Mouse (Mus musculus): ENCODE measurements around the gene Ankrd13d. TPM values are rescaled to one million over a fixed set of nuclear protein-coding genes. Genes with fewer than 3 reads are reported as not detected.

The Ankrd13d gene
- 1.1 and 1.2 TPM in 2 replicates for polyA plus RNA-seq (2015; fragmentation: Nextera tagmentation; extraction: Ambion mirVana)

DNA sequence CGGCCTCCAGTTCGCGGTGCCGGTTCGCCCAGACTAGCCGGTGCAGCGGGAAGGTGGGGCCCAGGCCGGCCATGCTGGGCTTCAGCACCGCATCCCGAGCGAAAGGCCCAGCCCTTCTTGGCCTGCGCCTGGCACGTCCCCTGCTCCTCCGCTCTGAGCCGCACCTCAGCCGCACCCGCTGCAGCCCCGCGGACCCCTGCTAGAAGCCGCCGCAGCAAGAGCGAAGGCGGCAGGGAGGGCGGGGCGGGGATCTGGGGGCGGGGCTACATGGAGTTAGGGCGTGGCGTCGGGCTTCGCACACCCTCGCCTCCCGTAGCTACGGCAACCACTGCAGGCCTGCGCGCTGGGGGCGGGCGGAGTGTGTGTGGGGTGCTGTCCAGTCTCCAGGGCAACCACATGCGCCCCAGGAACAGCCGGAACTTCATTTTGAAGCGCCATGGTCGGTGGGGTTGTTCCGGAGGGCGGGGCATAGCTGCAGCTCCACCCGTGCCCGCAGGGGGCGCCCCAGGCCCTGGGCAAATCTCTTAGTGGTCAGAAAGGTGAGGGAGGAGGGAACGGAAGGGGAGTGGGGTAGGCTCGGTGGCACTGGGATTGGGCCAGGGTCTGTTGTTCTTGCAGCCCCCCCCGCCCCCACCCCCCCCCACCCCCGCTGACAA, at the start of gene Ankrd13d:
Gene Ankrd13d (minus strand): TSS at position 240 of the 656 bp plus-strand sequence.
- Histone ChIP-seq H3K9me3 (replicated peaks; ENCODE audit: control insufficient read depth, low read length) (no peaks in the 10 kb centered on the region; the same call in 1 of the 2 replicates), H3K9ac (ENCODE audit: low read depth, low read length) (peak within 1 kb of the TSS; percentile 49; the same call in 1 of the 2 replicates), H3K36me3 (ENCODE audit: control insufficient read depth, insufficient read depth) (peaks cover 13% of the 10 kb centered on the region), H3K4me2 (ENCODE audit: low read depth, low read length) (peak within 1 kb of the TSS; percentile 80), H3K4me1 (ENCODE audit: control insufficient read depth, low read depth, low read length) (peaks cover 13% of the 10 kb centered on the region), H3K4me3 (ENCODE audit: low read depth, low read length) (peak within 1 kb of the TSS; percentile 62), H3K27me3 (ENCODE audit: control insufficient read depth, insufficient read depth, low read depth, low read length) (no peaks in the 10 kb centered on the region; the same call in 1 of the 2 replicates), H3K27ac (ENCODE audit: low read length) (peak within 1 kb of the TSS; percentile 49)
- 0% methylated on average over 43 of the region's 50 CpGs for WGBS (ENCODE audit: insufficient replicate concordance)
- peak; percentile 86 for ATAC-seq (ENCODE audit: low read depth)

DNA sequence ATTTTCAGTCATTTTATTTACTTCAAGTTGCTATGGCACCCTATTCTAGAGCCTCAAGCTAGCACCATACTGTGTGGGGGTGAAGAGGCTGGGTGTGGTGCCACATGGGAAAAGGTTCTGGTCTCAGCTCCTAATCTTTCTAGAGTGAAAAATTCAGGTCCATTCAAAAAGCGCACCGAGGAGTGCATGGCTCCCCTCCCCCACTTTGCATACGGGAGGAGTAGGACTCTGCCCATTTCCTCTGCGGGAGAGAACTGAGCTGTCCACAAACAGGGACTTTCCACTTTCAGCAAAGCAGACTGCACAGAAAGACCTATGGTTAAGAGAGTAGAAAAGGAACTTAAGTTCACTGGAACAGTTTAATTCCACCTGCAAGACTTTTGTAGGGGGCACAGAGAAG, 49.7 kb upstream of the Ankrd13d start:
- Histone ChIP-seq H3K27ac (ENCODE audit: low read length) (peak overlapping the region; percentile 84), H3K4me3 (ENCODE audit: low read depth, low read length) (peak overlapping the region; percentile 68), H3K36me3 (ENCODE audit: control insufficient read depth, insufficient read depth) (peaks cover 20% of the 10 kb centered on the region), H3K4me2 (ENCODE audit: low read depth, low read length) (peak overlapping the region; percentile 88), H3K27me3 (ENCODE audit: control insufficient read depth, insufficient read depth, low read depth, low read length) (no peaks in the 10 kb centered on the region), H3K9ac (ENCODE audit: low read depth, low read length) (peak overlapping the region; percentile 72), H3K9me3 (replicated peaks; ENCODE audit: control insufficient read depth, low read length) (no peaks in the 10 kb centered on the region), H3K4me1 (ENCODE audit: control insufficient read depth, low read depth, low read length) (peaks cover 27% of the 10 kb centered on the region)
- ATAC-seq (ENCODE audit: low read depth): peak; percentile 24; the same call in 1 of the 2 replicates
- 0% methylated on average over 4 of the region's 4 CpGs for WGBS (ENCODE audit: insufficient replicate concordance)

DNA sequence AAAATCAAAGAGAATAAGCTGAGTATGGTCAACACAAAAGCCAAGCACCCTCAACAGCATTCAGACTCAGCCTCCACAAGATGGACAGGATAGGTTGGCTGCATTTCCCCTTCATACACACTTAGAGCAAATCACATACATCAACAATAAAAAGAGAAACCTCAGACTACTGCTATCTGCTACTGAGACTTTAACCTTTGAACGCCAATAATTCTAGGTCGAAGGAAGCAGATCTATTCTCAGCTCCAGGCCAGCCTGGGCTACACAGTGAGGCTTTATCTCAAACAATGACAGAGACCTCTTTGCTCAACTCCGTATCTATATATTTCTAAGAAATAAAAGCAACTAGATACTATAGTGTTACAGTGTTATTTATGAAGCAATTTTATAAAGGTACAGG, 48.3 kb upstream of the Ankrd13d start:
- WGBS (ENCODE audit: insufficient replicate concordance): 54% methylated on average over 3 of the region's 3 CpGs
- Histone ChIP-seq H3K36me3 (ENCODE audit: control insufficient read depth, insufficient read depth) (peaks cover 30% of the 10 kb centered on the region), H3K9me3 (replicated peaks; ENCODE audit: control insufficient read depth, low read length) (no peaks in the 10 kb centered on the region), H3K27me3 (ENCODE audit: control insufficient read depth, insufficient read depth, low read depth, low read length) (no peaks in the 10 kb centered on the region), H3K4me1 (ENCODE audit: control insufficient read depth, low read depth, low read length) (peaks cover 27% of the 10 kb centered on the region), H3K4me2 (ENCODE audit: low read depth, low read length) (no peak overlapping the region), H3K27ac (ENCODE audit: low read length) (no peak overlapping the region), H3K9ac (ENCODE audit: low read depth, low read length) (no peak overlapping the region), H3K4me3 (ENCODE audit: low read depth, low read length) (no peak overlapping the region)
- no peak for ATAC-seq (ENCODE audit: low read depth)

DNA sequence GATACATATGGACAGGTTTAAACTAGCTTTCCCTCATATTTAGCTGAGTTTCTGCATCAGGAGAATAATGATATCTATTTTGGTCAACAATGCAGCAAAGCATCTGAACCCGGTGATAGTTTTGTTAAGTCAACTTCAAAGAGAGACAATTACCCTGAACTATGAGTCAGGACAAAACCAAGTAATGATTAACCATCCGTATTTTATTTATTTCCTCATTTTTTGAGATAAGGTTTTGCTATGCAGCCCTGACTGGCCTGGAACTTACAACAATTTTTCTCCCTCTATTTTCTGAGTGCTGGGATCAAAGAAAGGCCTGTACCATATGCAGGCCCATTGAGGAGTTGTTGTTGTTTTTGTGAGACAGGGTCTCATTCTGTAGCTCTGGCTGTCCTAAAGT, 47.7 kb upstream of the Ankrd13d start:
- no peak for ATAC-seq (ENCODE audit: low read depth)
- Histone ChIP-seq H3K36me3 (ENCODE audit: control insufficient read depth, insufficient read depth) (peaks cover 36% of the 10 kb centered on the region), H3K4me3 (ENCODE audit: low read depth, low read length) (no peak overlapping the region), H3K9ac (ENCODE audit: low read depth, low read length) (no peak overlapping the region), H3K27me3 (ENCODE audit: control insufficient read depth, insufficient read depth, low read depth, low read length) (no peaks in the 10 kb centered on the region), H3K4me1 (ENCODE audit: control insufficient read depth, low read depth, low read length) (peaks cover 27% of the 10 kb centered on the region), H3K27ac (ENCODE audit: low read length) (no peak overlapping the region), H3K4me2 (ENCODE audit: low read depth, low read length) (no peak overlapping the region), H3K9me3 (replicated peaks; ENCODE audit: control insufficient read depth, low read length) (no peaks in the 10 kb centered on the region)
- 57% methylated on average over 2 of the region's 2 CpGs for WGBS (ENCODE audit: insufficient replicate concordance)

DNA sequence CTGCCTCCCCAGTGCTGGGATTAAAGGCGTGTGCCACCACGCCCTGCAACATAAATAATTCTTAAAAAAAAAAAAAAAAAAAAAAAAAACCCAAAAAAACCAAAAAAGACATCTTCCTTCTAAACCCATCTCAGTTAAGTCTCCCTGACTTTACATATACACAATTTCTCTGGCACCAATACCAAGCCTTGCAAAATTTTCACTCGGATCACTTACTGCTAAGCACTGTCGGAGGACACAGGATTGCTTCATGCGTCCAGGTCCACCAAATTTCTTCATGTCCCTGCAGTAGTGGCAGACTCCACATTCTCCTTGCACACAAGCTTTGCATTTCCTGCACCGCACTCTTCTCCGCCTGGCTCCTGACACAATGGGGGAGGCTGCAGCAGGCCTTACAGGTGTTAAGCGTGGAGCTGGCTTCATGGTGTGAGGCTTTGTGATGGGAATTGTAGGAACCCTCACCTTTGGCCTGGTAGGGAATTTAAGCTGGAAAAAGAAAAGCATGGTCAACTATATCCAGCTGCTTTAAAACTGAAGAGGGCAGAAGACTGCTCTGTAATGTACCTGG, 45.9 kb upstream of the Ankrd13d start:
- Histone ChIP-seq H3K27ac (ENCODE audit: low read length) (no peak overlapping the region), H3K4me1 (ENCODE audit: control insufficient read depth, low read depth, low read length) (peaks cover 20% of the 10 kb centered on the region), H3K36me3 (ENCODE audit: control insufficient read depth, insufficient read depth) (peaks cover 52% of the 10 kb centered on the region), H3K9ac (ENCODE audit: low read depth, low read length) (no peak overlapping the region), H3K9me3 (replicated peaks; ENCODE audit: control insufficient read depth, low read length) (no peaks in the 10 kb centered on the region), H3K27me3 (ENCODE audit: control insufficient read depth, insufficient read depth, low read depth, low read length) (no peaks in the 10 kb centered on the region), H3K4me3 (ENCODE audit: low read depth, low read length) (no peak overlapping the region), H3K4me2 (ENCODE audit: low read depth, low read length) (no peak overlapping the region)
- no peak for ATAC-seq (ENCODE audit: low read depth)
- 90% methylated on average over 8 of the region's 8 CpGs for WGBS (ENCODE audit: insufficient replicate concordance)

DNA sequence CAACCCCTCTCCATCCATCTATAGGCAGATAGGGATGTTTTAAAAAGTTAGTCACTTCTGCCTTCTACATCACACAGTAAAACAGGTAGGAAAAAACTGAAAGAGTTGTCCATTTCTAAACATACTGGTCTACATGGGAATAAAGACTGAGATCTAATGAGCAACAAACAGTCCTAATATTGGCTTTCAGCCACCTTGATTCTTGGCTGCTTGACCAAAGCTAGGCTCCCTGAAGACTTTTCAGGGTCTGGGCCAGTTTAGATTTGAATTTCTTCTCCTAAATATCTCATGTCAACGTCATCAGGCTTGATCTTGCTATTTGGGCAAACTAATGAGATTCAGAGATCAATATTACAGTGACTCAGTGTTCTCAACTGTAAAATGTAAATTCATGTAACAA, 43.9 kb upstream of the Ankrd13d start:
- no peak overlapping the region for H3K4me3 ChIP-seq (ENCODE audit: low read depth, low read length)
- no peaks in the 10 kb centered on the region for H3K9me3 ChIP-seq (replicated peaks; ENCODE audit: control insufficient read depth, low read length)
- no peaks in the 10 kb centered on the region for H3K27me3 ChIP-seq (ENCODE audit: control insufficient read depth, insufficient read depth, low read depth, low read length)
- WGBS (ENCODE audit: insufficient replicate concordance): 85% methylated on average over 1 of the region's 1 CpGs
- no peak overlapping the region for H3K9ac ChIP-seq (ENCODE audit: low read depth, low read length)
- peaks cover 61% of the 10 kb centered on the region for H3K36me3 ChIP-seq (ENCODE audit: control insufficient read depth, insufficient read depth)
- no peak overlapping the region for H3K4me2 ChIP-seq (ENCODE audit: low read depth, low read length)
- no peak for ATAC-seq (ENCODE audit: low read depth)
- no peak overlapping the region for H3K27ac ChIP-seq (ENCODE audit: low read length)
- peaks cover 3% of the 10 kb centered on the region for H3K4me1 ChIP-seq (ENCODE audit: control insufficient read depth, low read depth, low read length)

DNA sequence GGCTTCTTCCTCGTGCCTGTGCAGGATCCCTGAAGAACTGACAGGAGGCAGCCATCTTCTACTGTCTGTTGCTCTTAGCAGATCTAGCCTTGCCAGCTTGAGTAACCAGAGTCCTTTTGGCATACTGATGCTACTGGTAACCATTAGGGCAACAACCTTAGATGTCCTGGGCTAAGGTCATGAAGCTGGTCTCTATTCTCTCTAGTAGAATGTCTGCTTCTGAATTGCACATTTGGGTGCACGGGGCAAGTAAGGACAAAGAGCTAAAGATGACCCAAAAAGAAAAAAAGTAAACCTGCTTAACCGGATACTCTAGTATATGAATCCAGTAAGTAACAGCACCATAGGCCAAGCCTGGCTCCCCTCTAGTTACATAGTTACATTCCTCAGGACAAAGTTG, 43.2 kb upstream of the Ankrd13d start:
- 70% methylated on average over 3 of the region's 3 CpGs for WGBS (ENCODE audit: insufficient replicate concordance)
- no peak for ATAC-seq (ENCODE audit: low read depth)
- Histone ChIP-seq H3K4me2 (ENCODE audit: low read depth, low read length) (no peak overlapping the region), H3K9ac (ENCODE audit: low read depth, low read length) (no peak overlapping the region), H3K27ac (ENCODE audit: low read length) (no peak overlapping the region), H3K4me1 (ENCODE audit: control insufficient read depth, low read depth, low read length) (no peaks in the 10 kb centered on the region), H3K9me3 (replicated peaks; ENCODE audit: control insufficient read depth, low read length) (no peaks in the 10 kb centered on the region), H3K4me3 (ENCODE audit: low read depth, low read length) (no peak overlapping the region), H3K27me3 (ENCODE audit: control insufficient read depth, insufficient read depth, low read depth, low read length) (no peaks in the 10 kb centered on the region), H3K36me3 (ENCODE audit: control insufficient read depth, insufficient read depth) (peaks cover 66% of the 10 kb centered on the region)

DNA sequence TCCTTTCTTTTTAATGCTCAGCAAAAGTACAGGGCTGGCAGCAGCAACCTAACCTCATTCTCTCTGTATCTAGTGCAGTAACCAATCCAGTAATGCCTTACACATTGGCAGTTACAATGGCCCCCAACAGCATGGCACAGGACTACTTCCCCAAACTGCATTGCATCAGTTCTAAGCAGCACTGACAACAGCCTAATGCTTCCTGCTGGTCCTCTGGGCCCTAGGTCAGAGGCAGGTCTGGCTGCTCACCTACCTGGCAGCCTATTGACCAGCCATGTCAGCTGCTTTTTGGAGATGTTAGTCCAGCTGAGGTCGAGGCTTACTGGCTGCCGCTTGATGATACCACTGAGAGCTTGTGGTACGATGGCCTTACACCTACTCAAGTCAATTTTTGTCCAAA, 39.2 kb upstream of the Ankrd13d start:
- H3K9ac ChIP-seq (ENCODE audit: low read depth, low read length): no peak overlapping the region
- peaks cover 82% of the 10 kb centered on the region for H3K36me3 ChIP-seq (ENCODE audit: control insufficient read depth, insufficient read depth)
- no peak for ATAC-seq (ENCODE audit: low read depth)
- H3K4me3 ChIP-seq (ENCODE audit: low read depth, low read length): no peak overlapping the region
- H3K9me3 ChIP-seq (replicated peaks; ENCODE audit: control insufficient read depth, low read length): no peaks in the 10 kb centered on the region
- H3K4me1 ChIP-seq (ENCODE audit: control insufficient read depth, low read depth, low read length): no peaks in the 10 kb centered on the region
- WGBS (ENCODE audit: insufficient replicate concordance): 83% methylated on average over 3 of the region's 3 CpGs
- H3K27me3 ChIP-seq (ENCODE audit: control insufficient read depth, insufficient read depth, low read depth, low read length): no peaks in the 10 kb centered on the region
- no peak overlapping the region for H3K4me2 ChIP-seq (ENCODE audit: low read depth, low read length)
- H3K27ac ChIP-seq (ENCODE audit: low read length): no peak overlapping the region

DNA sequence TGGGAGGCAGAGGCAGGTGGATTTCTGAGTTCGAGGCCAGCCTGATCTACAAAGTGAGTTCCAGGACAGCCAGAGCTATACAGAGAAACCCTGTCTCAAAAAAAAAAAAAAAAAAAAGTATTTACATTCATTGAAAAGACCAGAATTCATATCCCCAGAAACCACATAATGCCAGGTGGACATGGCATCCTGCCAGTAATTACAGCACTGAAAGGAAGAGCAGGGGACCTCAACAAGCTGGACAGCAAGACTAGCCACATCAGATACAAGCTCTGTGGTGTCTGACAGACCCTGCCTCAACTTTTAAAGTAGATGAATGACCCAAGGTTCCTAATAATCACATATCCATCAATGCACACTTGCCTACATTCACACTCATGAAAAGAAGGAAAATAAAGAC, 38.7 kb upstream of the Ankrd13d start:
- Histone ChIP-seq H3K27ac (ENCODE audit: low read length) (no peak overlapping the region), H3K9me3 (replicated peaks; ENCODE audit: control insufficient read depth, low read length) (no peaks in the 10 kb centered on the region), H3K36me3 (ENCODE audit: control insufficient read depth, insufficient read depth) (peaks cover 76% of the 10 kb centered on the region), H3K4me3 (ENCODE audit: low read depth, low read length) (no peak overlapping the region), H3K4me2 (ENCODE audit: low read depth, low read length) (no peak overlapping the region), H3K4me1 (ENCODE audit: control insufficient read depth, low read depth, low read length) (no peaks in the 10 kb centered on the region), H3K27me3 (ENCODE audit: control insufficient read depth, insufficient read depth, low read depth, low read length) (no peaks in the 10 kb centered on the region), H3K9ac (ENCODE audit: low read depth, low read length) (no peak overlapping the region)
- no peak for ATAC-seq (ENCODE audit: low read depth)
- 71% methylated on average over 1 of the region's 1 CpGs for WGBS (ENCODE audit: insufficient replicate concordance)

Data from liver, embryonic 16.5 days (tissue).